Mouse (Mus musculus): ENCODE results near the gene Apoh. TPM values are rescaled to one million over a fixed set of nuclear protein-coding genes. Genes with fewer than 3 reads are reported as not detected.

Gene Apoh
- polyA plus RNA-seq, 1 experiment from 2014 or later: 0.47 TPM

- H3K4me1 ChIP-seq (ENCODE audit: control insufficient read depth, insufficient read depth, low read length): peaks cover 15% of the 10 kb centered on the region
- H3K27ac ChIP-seq (replicated peaks; ENCODE audit: low read depth, low read length): no peak overlapping the region
- H3K4me2 ChIP-seq (ENCODE audit: low read length): no peak overlapping the region
- H3K36me3 ChIP-seq (ENCODE audit: control insufficient read depth, insufficient read depth, low read length): no peaks in the 10 kb centered on the region
- no peak for DNase-seq
- H3K9me3 ChIP-seq (ENCODE audit: control insufficient read depth, low read length): no peaks in the 10 kb centered on the region
- no peaks in the 10 kb centered on the region for H3K27me3 ChIP-seq (ENCODE audit: control insufficient read depth, insufficient read depth, low read length)
- no peak overlapping the region for H3K9ac ChIP-seq (replicated peaks; ENCODE audit: low read length)
- no peak overlapping the region for H3K4me3 ChIP-seq (replicated peaks; ENCODE audit: low read depth, low read length)
- WGBS: 43% methylated on average over 6 of the region's 6 CpGs
- ATAC-seq (ENCODE audit: low FRiP score, low TSS enrichment): no peak
Observed at GRCm38 (mm10) chr11:108427191-108427590, 84.0 kb downstream of the Apoh start.

- H3K27ac ChIP-seq (replicated peaks; ENCODE audit: low read depth, low read length): no peak overlapping the region
- no peak for DNase-seq
Observed at GRCm38 (mm10) chr11:108429076-108429475, 85.9 kb downstream of the Apoh start.

GRCm38 (mm10) chr11:108443893-108444563 lies 100.9 kb downstream of the Apoh start:
- Histone ChIP-seq H3K36me3 (ENCODE audit: control insufficient read depth, insufficient read depth, low read length) (no peaks in the 10 kb centered on the region), H3K9ac (replicated peaks; ENCODE audit: low read length) (no peak overlapping the region), H3K4me3 (replicated peaks; ENCODE audit: low read depth, low read length) (no peak overlapping the region), H3K27me3 (ENCODE audit: control insufficient read depth, insufficient read depth, low read length) (no peaks in the 10 kb centered on the region), H3K27ac (replicated peaks; ENCODE audit: low read depth, low read length) (no peak overlapping the region), H3K4me1 (ENCODE audit: control insufficient read depth, insufficient read depth, low read length) (no peaks in the 10 kb centered on the region), H3K9me3 (ENCODE audit: control insufficient read depth, low read length) (no peaks in the 10 kb centered on the region), H3K4me2 (ENCODE audit: low read length) (no peak overlapping the region)
- 62% methylated on average over 11 of the region's 11 CpGs for WGBS
- ATAC-seq (ENCODE audit: low FRiP score, low TSS enrichment) (no peak), DNase-seq (no peak)

More at GRCm38 (mm10) chr11:108429076-108429475, 85.9 kb downstream of the Apoh start:
- Histone ChIP-seq H3K4me1 (ENCODE audit: control insufficient read depth, insufficient read depth, low read length) (peaks cover 5% of the 10 kb centered on the region), H3K4me3 (replicated peaks; ENCODE audit: low read depth, low read length) (no peak overlapping the region), H3K9ac (replicated peaks; ENCODE audit: low read length) (no peak overlapping the region), H3K9me3 (ENCODE audit: control insufficient read depth, low read length) (no peaks in the 10 kb centered on the region), H3K4me2 (ENCODE audit: low read length) (no peak overlapping the region), H3K27me3 (ENCODE audit: control insufficient read depth, insufficient read depth, low read length) (no peaks in the 10 kb centered on the region), H3K36me3 (ENCODE audit: control insufficient read depth, insufficient read depth, low read length) (no peaks in the 10 kb centered on the region)
- WGBS: 92% methylated on average over 2 of the region's 2 CpGs
- no peak for ATAC-seq (ENCODE audit: low FRiP score, low TSS enrichment)

GRCm38 (mm10) chr11:108447148-108447547 lies 104.0 kb downstream of the Apoh start:
- Histone ChIP-seq H3K27me3 (ENCODE audit: control insufficient read depth, insufficient read depth, low read length) (no peaks in the 10 kb centered on the region), H3K27ac (replicated peaks; ENCODE audit: low read depth, low read length) (no peak overlapping the region), H3K4me3 (replicated peaks; ENCODE audit: low read depth, low read length) (no peak overlapping the region), H3K9me3 (ENCODE audit: control insufficient read depth, low read length) (peaks cover 5% of the 10 kb centered on the region; the same call in 1 of the 2 replicates), H3K4me2 (ENCODE audit: low read length) (no peak overlapping the region), H3K36me3 (ENCODE audit: control insufficient read depth, insufficient read depth, low read length) (no peaks in the 10 kb centered on the region), H3K9ac (replicated peaks; ENCODE audit: low read length) (no peak overlapping the region), H3K4me1 (ENCODE audit: control insufficient read depth, insufficient read depth, low read length) (no peaks in the 10 kb centered on the region)
- no peak for ATAC-seq (ENCODE audit: low FRiP score, low TSS enrichment)
- DNase-seq: peak; percentile 47

GRCm38 (mm10) chr11:108449811-108450210 lies 106.7 kb downstream of the Apoh start:
- Histone ChIP-seq H3K9ac (replicated peaks; ENCODE audit: low read length) (no peak overlapping the region), H3K4me1 (ENCODE audit: control insufficient read depth, insufficient read depth, low read length) (no peaks in the 10 kb centered on the region), H3K9me3 (ENCODE audit: control insufficient read depth, low read length) (peaks cover 5% of the 10 kb centered on the region; the same call in 1 of the 2 replicates), H3K36me3 (ENCODE audit: control insufficient read depth, insufficient read depth, low read length) (no peaks in the 10 kb centered on the region), H3K27ac (replicated peaks; ENCODE audit: low read depth, low read length) (no peak overlapping the region), H3K4me2 (ENCODE audit: low read length) (no peak overlapping the region), H3K27me3 (ENCODE audit: control insufficient read depth, insufficient read depth, low read length) (no peaks in the 10 kb centered on the region), H3K4me3 (replicated peaks; ENCODE audit: low read depth, low read length) (no peak overlapping the region)
- ATAC-seq (ENCODE audit: low FRiP score, low TSS enrichment) (no peak), DNase-seq (peak; percentile 90)
- WGBS: 32% methylated on average over 3 of the region's 3 CpGs

GRCm38 (mm10) chr11:108459599-108459998 lies 116.4 kb downstream of the Apoh start:
- Histone ChIP-seq H3K4me3 (replicated peaks; ENCODE audit: low read depth, low read length) (no peak overlapping the region), H3K9me3 (ENCODE audit: control insufficient read depth, low read length) (no peaks in the 10 kb centered on the region), H3K4me1 (ENCODE audit: control insufficient read depth, insufficient read depth, low read length) (no peaks in the 10 kb centered on the region), H3K9ac (replicated peaks; ENCODE audit: low read length) (no peak overlapping the region), H3K27me3 (ENCODE audit: control insufficient read depth, insufficient read depth, low read length) (no peaks in the 10 kb centered on the region), H3K4me2 (ENCODE audit: low read length) (no peak overlapping the region), H3K27ac (replicated peaks; ENCODE audit: low read depth, low read length) (no peak overlapping the region), H3K36me3 (ENCODE audit: control insufficient read depth, insufficient read depth, low read length) (no peaks in the 10 kb centered on the region)
- 91% methylated on average over 3 of the region's 3 CpGs for WGBS
- no peak for ATAC-seq (ENCODE audit: low FRiP score, low TSS enrichment)
- DNase-seq: no peak

Other genes with a start within 250 kb of the Apoh start
- gene Prkca, start 574 bp downstream of the Apoh start, polyA plus RNA-seq (2014; fragmentation: Nextera tagmentation; extraction: Ambion mirVana): 7.6 and 9.3 TPM in 2 replicates
- 24.4 and 28.7 TPM in 2 replicates for gene Cep112, start 81.8 kb downstream of the Apoh start, polyA plus RNA-seq (2014; fragmentation: Nextera tagmentation; extraction: Ambion mirVana)

Measured in midbrain, embryonic 14.5 days (tissue).